Mouse (Mus musculus): ENCODE results near the gene Fgf15.
"Not testable (repeated sequence)": the region's sequence is repeated elsewhere in the genome, so short reads cannot be mapped to it uniquely, and the experiment has no call there.

Gene Fgf15

DNA sequence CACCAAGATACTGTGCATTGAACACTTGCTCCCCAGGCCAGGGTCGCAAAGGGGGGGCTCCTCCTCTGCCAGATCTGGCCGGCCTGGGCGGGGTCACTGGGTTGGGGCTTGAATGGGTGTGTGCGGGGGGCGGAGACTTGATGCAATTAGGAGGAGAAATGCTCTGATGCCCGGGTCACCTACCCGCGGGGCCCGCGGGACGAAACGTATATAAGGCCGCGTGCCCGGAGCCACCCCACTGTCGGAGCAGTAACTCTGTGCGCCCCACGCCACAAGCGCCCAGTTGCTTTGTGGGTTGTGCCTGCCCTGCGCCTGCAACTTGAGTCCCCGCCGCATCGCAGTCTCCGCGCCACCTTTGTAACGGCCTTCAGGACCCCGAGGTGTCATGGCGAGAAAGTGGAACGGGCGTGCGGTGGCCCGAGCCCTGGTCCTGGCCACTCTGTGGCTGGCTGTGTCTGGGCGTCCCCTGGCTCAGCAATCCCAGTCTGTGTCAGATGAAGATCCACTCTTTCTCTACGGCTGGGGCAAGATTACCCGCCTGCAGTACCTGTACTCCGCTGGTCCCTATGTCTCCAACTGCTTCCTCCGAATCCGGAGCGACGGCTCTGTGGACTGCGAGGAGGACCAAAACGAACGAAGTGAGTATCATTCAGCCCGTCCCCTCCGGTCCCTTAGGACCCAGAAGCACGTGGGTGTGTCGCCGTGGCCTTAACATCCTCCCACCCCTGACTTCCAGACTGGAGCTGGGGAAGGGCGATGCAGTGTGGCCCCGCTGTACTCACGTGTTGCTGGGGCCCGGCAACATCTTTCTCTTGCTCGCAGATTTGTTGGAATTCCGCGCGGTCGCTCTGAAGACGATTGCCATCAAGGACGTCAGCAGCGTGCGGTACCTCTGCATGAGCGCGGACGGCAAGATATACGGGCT, at the start of gene Fgf15:
Gene Fgf15, plus strand, starts transcription at position 238 of the 925 bp plus-strand sequence.
- DNase-seq = no peak

DNA sequence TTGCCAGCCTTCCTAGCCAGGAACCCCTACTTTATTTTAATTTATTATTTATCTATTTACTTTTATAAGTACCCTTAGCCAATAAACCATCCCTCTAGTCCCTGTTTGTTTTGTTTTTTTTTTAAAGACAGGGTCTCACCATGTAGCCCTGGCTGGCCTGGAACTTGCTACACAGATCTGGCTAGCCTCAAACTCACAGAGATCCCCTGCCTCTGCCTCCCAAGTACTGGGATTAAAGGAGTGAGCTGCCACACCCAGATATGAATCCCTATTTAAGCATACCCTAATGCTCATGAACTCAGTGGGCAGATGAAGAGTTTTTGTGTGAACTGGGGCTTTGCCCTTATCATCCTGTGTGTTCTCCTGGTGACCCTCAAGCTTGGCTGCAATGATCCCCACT, 49.3 kb upstream of the Fgf15 start, which contains the start of gene Fgf4:
Gene Fgf4, plus strand, starts transcription at position 301 of the 400 bp plus-strand sequence.
- no peak for DNase-seq

DNA sequence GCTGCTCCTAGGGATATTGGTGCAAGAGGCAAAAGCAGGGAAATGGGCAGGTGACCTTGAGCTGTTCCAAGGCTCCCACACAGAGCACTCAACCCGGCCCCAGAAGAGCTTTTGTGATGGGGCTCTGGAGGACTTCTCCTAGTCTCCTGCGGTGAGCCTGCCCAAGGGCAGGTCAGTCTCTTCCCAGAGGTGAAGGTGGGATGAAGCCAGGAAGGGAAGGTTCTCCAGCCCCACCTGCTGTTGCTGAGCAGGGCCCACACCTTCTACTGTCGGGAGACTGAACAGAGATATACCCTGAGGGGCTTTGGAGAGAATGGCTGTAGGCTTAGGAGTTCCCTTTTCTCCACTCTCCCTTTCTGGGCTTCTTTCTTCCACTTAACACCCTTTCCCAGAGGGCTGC, 45.0 kb upstream of the Fgf15 start:
- no peak for DNase-seq

DNA sequence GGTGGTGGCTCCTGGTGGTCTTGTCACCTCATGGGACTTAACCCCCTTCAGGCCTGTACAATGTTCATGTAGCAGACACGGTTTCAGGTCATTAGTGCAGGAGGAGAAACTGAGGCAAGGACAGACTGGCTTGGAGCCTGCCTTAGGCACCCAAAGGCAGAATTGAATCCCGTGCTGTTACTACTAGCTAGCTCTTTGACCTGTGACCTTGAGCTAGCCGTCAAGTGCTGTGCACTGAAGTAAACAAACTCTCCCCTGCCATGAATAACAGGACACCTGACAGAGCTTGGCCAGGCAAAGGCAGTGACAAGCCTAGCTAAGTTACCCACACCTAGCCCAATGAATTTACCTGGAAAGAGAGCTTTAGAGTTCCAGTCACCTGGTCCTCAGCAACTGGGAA, 41.4 kb upstream of the Fgf15 start:
- DNase-seq = no peak

DNA sequence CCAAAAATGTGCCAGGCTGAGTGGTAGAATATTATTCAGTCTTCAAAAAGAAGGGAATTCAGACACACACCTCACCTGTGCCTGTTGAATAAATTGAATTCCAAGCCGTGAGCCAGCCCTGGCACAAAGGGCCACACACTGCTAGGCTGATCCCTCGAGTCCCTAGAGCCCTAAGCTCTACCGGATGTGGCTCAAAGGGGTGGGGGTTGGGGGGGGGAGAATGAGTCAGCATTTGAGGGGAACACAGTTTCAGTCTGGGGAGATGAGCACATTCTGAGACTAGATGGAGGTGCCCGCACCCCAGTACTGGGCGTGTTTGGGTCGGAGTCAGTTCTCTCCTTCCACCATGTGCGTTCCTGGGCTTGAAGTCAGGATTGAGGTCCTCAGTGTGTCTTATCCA, 39.2 kb upstream of the Fgf15 start:
- DNase-seq = no peak

DNA sequence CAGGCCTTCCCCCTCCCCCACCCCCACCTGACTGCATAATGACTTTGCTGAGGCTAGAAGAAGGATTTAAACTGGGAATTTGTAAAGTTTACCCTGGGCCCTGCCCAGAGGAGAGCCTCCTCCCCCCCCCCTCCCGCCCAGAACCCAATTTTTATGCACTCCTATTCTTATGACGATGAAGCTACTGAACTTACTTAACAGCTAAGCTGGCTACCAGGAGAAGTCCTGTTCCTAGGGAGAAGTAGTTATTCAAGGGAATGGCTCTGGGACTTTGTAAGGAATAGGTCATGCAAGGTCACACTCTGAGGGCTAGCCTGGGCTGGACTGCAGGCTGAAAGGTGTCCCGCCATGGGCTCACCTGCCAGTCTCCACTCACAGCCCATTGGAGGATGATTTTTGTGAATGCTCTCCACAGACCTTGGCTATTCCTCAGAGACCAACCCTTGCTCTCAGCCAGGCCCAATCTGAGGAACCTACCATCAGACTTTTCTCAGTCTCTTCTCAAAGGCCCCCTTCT, 38.4 kb upstream of the Fgf15 start:
- no peak for DNase-seq

DNA sequence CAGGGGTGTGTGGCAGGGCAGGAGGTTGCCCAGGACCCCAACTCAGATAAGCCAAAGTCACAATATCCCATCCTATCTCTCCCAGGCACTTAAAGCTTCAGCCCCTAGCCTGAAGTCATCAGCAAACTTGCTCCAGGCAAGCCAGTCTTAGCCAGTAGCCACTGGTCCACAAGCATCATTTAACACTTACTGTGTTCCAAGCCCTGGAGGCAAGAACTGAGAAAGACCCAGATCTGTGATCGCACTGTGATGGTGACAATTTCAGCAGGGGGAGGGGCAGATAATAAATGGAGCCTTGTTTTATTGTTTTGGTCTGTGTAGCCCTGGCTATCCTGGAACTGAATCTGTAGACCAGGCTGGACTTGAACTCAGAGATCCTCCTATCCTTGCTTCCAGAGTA, 37.6 kb upstream of the Fgf15 start:
- DNase-seq = no peak

DNA sequence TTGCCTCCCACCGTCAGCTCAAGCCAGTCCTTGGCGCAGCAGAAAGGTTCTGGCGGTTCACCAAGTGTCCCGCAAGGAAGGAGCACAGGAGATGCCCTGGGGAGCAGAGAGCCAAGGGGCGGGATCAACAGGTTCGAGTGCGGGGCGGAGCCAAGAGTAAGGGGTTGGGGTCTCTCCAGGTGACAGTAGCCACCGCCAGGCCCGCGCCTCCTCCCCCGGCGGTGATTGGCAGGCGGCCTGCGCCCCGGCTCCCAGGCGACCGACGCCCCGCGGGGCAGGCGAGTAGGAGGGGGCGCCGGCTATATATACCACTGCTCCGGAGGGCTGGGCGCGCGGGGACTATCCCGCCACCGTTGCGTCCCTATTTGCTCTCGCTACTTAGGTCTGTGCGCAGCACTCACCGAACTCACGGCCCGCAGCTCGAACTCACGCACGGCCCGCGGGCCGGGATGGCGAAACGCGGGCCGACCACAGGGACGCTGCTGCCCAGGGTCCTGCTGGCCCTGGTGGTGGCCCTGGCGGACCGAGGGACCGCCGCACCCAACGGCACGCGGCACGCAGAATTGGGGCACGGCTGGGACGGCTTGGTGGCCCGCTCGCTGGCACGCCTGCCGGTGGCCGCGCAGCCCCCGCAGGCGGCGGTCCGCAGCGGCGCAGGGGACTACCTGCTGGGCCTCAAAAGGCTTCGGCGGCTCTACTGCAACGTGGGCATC, 35.1 kb upstream of the Fgf15 start:
- DNase-seq = no peak

DNA sequence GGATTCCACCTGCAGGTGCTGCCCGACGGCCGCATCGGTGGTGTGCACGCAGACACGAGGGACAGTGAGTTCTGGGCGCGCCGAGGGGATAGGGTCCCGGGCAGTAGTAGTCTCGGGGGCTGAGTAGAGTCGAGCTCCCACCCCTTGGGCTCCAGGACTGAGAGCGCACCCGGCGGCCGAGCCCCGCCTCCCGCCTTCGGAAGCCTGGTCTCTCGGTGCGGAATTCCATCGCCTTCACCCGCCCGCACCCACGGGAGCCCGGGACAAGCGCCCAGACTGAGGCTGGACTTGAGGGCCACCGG, 34.6 kb upstream of the Fgf15 start:
- no peak for DNase-seq

DNA sequence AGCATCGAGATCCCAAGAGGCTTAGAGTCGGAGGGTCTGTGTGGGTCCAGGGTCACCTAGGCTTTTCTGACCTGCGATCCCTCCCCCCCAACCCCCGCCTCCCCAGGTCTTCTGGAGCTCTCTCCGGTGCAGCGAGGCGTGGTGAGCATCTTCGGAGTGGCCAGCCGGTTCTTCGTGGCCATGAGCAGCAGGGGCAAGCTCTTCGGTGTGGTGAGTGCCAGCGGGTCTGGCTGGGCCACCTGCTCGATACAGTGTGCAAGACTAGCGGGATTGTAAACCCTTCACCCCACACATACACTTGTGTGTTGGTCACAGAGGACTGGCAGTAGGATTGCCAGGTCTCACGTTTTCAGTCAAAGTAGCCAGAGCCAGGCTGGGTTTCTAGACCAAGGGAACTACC, 34.2 kb upstream of the Fgf15 start:
- DNase-seq = no peak

DNA sequence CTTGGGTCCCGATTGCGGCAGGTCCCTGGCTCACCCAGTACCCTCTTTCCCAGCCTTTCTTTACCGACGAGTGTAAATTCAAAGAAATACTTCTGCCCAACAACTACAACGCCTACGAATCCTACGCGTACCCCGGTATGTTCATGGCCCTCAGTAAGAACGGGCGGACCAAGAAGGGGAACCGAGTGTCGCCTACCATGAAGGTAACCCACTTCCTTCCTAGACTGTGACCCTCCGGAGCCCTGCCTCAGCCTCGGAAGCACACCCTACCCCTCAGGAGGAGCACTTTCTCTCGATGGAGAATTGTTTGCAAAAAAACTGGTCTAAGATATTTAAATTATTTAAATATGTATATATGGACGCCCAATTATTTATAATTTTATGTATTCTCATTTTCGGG, 33.6 kb upstream of the Fgf15 start:
- no peak for DNase-seq

DNA sequence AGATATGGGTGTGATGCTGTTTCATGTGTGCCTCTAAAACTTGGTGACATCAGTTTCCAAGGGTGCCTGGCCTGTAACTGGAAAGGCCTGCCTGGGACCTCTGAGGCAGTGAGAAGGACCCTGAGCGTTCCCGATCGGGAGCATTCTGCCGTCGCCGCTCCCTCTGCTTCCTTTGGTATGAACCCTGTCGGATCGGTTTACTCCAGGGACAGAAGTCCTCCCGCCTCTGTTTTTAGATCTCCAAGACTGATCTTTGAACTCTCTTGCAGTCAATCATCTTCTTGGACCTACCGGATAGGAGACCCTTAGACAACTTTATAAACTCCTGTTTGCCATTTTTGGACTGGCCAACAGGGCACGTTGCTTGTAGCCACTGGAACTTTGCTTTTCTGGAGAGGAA, 33.1 kb upstream of the Fgf15 start:
- DNase-seq = no peak

DNA sequence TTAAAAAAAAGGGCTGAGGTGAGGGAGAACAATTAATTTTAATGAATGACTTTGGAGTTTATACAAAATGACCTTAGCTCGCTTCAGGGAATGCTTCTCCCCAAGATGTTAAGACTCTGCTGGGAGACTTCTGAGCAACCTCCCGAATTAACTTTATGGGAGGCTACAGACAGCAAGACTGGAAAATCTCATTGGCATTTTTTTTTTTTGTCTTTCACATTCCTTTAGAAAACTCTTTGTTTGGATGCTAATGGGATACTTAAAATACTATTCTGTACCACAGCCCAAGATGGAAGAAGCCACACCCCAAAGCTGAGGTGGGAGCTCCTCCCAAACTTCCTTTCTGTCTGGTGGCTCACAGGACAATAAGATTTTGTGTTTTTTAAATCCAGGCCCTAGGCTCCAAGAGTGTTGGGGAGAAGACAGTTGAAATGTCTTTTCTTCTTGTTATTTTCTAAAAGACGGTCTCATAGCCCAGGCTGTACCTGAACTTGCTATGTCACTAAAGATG, 32.1 kb upstream of the Fgf15 start:
- DNase-seq = no peak

DNA sequence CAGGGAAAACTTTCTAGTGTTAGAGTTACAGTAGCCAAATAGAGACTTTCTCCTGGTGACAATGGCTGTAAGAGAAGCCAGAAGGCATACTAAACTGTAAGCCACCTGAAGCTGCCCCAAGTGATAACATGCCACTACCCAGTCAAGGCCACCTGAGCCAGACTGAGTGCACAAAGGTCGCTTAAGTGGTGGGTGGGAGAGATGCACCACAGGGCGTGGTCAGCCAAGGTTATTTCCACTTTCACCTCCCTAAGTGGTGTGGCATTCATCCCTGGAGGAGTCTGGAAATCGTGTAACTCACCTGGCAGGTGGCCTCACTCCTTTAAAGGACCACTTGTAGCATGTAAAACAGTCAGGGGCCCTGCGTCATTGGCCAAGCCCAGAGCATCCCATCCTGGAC, 29.2 kb upstream of the Fgf15 start:
- no peak for DNase-seq

DNA sequence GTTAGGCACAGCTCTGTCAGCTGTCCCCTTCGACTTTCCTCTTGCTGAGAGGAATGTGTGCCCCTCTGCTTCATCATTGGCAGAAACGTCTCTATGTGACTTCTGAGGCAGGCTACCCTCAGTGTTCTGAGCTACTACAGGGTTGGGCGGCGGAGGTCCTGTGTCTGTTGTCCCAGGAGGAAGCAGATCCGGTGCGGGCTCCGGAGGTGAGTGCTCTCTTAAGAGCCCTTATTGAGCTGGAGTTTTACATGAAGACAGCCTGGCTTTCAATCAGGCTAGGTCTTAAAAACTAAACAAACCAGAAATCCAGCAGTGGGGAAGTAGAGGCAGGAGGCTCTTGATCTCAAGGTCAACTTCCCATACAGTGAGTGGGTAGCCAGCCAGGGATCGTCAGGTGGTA, 28.7 kb upstream of the Fgf15 start:
- DNase-seq = no peak

DNA sequence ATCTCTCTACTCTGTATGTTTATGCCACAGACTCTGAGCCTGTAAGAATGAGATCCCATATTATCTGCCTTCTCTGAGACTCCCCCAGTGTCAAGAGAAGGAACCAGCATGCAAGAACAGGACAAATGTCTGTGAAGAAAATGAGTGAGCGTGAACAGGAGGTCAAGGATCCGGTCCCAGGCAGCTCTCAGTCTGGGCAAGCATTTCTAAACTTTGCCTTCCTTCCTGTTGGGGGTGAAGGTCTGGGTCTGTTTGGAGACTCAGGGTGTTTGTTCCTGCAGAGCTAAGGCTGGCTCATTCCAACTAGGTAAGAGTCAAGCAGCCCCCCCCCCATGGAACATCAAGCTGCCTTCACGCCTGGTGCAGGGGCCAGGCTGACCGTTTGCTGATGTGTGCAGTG, 23.9 kb upstream of the Fgf15 start:
- DNase-seq = no peak

DNA sequence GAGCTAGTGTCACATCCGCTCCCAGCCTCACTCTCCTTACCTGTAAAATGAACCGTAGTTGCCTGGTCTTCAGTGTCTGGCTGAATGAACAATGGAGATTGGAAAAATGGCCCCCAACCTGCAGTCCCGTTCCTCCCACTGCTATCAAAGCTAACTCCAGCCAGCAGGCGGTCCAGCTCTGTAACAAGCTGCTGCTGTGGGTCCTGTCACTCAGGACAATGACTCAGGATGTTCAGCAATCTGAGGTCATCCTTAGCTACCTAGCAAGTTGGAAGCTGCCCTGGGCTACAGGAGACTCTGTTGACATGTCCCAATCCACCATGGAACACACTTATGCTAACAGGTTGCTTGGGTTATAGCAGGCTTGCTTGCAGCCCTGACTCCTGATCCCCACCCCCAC, 23.2 kb upstream of the Fgf15 start:
- DNase-seq = no peak

DNA sequence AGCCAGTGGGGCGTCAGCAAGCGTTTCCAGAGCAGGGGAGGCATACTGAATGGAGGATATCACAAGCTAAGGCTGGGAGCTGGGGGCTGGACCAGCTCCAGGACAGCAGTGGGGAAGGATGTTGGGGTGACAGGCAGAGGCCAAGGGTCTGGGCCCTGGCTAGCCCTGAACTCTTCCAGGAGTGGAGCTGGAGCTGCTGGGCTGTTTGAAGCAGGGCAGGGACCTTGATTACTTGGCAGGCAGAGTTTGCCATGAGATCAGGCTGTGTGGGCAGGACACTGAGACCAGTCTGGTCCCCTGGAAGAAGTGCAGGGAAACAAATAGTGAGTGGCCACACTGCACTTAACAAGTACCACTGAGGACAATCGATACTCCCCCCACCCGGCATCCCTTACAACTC, 22.1 kb upstream of the Fgf15 start:
- no peak for DNase-seq

DNA sequence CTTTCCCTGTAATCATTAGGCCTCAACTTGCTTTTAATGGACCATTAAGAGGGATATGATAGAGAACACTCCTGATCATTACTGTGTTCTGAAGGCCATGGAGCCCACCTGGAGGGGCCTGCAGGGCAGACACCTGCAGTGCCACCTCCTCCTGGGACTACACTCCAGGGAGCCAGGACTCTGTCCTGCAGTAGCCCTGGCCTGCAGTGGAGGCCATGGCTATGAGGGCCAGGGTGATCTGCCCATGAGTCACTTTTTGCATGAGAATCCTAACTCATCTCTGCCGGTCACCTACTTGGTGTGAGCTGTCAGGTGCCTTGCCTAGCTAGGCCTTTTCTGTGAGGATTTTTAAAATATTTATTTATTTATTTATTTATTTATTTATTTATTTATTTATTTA, 17.9 kb upstream of the Fgf15 start:
- DNase-seq = no peak

DNA sequence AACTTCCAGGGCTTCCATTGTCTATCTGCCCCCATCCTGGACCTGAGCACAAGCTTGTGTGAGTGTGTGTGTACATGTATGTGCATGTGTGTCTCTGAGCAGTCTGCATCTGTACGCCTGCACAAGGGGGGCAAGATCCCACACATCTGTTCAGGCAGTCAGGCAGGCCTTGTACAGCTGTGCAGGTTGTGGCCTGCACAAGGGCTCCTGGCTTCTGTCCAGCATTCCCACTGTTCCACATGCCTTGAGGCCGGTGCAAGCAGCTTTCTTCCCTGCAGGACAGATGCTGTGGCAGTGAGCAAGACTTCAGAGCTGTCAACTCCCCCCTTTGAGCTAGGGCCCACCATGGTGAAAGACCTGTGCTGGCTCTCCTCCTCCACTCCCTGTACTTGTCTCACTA, 13.2 kb upstream of the Fgf15 start:
- DNase-seq = no peak

DNA sequence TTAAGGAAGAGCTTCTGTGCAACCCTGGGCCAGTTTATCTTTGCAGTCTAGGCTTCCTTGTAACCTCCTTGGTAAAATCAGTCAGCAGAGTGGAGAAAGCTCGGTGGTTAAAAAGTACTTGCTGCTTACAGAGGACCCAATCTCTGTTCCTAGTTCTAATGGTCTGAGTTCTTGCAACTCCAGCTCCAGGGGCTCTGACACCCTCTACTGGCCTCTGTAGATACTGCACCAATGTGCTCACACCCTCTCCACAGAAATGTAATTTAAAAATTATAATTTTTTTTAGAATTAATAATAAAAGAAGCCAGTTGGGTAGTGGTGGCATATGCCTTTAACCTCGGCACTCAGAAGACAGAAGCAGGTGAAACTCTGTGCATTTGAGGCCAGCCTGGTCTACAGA, 8.7 kb upstream of the Fgf15 start:
- DNase-seq = no peak

DNA sequence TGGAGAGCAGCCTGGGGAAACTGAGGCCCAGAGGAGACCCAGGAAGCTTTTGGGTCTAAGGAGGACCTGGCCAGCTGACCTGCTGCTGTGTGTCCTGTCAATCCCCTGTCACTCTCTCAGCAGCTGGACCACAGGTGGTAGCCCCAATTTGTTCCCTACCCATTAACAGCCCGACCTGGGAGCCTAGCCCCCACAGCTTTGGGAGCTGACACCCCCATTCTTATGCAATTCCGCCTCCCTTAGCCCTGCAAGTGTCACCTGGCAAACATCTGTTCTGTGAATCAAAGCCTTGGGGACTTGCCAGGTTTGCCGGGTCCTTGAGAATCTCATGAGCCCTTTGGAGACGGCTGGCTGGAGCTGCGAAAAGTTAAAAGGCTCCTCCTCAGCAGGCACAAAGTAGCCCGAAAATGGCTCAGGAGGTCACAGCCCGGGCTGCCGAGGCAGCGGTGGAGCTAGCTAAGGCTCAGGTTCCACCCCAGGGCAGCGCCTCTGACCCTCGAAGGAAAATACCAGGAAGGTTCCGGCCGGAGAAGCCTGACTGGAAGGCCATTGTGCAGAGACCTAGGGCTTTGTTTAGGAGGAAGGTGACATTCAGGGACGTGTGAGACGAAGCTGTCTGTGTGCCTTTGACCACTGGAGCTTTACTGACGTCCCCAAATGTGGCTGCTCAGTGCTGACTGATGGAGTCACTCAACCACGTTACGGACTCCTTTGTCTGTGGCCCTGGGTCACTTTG, 7.6 kb upstream of the Fgf15 start:
- DNase-seq = no peak

DNA sequence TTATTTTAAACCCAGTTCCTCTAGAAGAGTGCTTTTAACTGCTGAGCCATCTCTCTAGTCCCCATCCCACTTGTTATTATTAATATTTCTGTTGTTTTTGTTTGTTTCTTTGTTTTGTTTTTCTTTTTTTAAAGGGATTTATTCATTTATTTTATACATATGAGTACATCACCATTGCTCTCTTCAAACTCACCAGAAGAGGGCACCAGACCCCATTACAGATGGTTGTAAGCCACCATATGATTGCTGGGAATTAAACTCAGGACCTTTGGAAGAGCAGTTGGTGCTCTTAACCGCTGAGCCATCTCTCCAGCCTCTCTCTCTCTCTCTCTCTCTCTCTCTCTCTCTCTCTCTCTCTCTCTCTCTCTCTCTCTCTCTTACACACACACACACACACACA, 5.7 kb upstream of the Fgf15 start:
- not testable (repeated sequence) for DNase-seq

Measured in thymus, postnatal 36 days (tissue).